Mouse (Mus musculus) thymus, adult 2 months (tissue): ENCODE data around the gene Mthfd1l.

Source experiments
- CTCF ChIP-seq: fragments of 200-500 bp; IDR thresholded peaks from 2 replicates; pipeline ENCODE4 v1.5.1; 2012; ENCODE audit warnings: mild to moderate bottlenecking, control low read depth, low read length, moderate library complexity, borderline replicate concordance; ENCODE audit not compliant: control insufficient read depth, poor library complexity, insufficient read depth; ENCODE audit errors: extremely low read depth
- POLR2A ChIP-seq: fragments of 200-500 bp; IDR thresholded peaks from 2 replicates; pipeline ENCODE4 v1.6.1; 2012; ENCODE audit warnings: mild to moderate bottlenecking, low read length, control low read depth, moderate library complexity; ENCODE audit not compliant: control insufficient read depth, poor library complexity, insufficient read depth; ENCODE audit errors: extremely low read depth

DNA sequence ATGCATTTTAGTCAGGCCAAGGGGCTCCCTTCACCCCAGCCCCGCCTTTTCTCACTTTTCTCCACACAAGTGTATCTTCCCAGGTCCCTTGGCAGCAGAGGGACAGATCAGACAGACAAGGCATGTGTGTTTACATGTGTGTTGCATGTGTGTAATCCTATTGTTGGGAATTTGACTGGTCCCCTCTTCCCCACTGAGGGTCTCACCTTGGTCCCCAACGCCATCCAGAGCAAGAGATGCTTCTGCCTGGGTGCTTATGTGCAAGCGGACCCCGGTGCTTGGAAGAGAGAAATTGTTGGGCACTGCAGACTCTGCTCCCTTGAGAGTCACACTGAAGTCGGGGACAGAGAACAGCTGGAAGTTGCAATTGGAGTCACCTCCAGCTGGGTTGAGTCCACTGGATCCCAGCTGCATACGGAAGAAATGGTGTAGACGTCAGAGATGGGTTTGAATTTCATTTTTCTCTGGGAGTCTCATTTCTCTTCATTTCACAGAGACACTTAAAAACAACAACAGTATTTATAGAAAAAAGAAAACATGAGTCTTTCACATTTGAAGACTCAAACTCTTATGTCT, 25.0 kb downstream of the Mthfd1l start:
- TF ChIP-seq CTCF = no peak
- no peak for TF ChIP-seq POLR2A
